Mouse (Mus musculus) MEL (cell line): Measurements from ENCODE around the gene Spns2. TPM values are rescaled to one million over a fixed set of nuclear protein-coding genes. Genes with fewer than 3 reads are reported as not detected.

Source experiments
- DNase-seq: peaks from one replicate; pipeline ENCODE4 v3.0.0; 2011; ENCODE audit warnings: low read depth, low spot score
- H3K27ac ChIP-seq: 2 replicates; pipeline ENCODE4 v1.5.1; 2012; ENCODE audit warnings: low read depth, mild to moderate bottlenecking, control low read depth, low read length, moderate library complexity; ENCODE audit not compliant: control insufficient read depth
- H3K27me3 ChIP-seq, 2 experiments: fragments of 150-350 bp in 1 of 2; sonication (generic) in 1 of 2; 2 replicates each; pipeline ENCODE4 v1.6.1; 2012; ENCODE audit warnings: low read length in 2 of 2, mild to moderate bottlenecking in 2 of 2, improper control_type of control experiment in 1 of 2, moderate library complexity in 1 of 2; ENCODE audit not compliant: insufficient read depth in 2 of 2, control insufficient read depth in 1 of 2
- H3K36me3 ChIP-seq, 2 experiments: 2 replicates each; pipeline ENCODE4 v1.6.1; 2012 to 2014; ENCODE audit warnings: low read length in 2 of 2, improper control_type of control experiment in 1 of 2, inconsistent platforms in 1 of 2, mild to moderate bottlenecking in 1 of 2; ENCODE audit not compliant: insufficient read depth in 2 of 2, control insufficient read depth in 1 of 2
- H3K4me1 ChIP-seq, 2 experiments: fragments of 150-350 bp in 1 of 2; sonication (generic) in 1 of 2; 2 replicates each; pipeline ENCODE4 v1.6.1; 2012; ENCODE audit warnings: low read length in 2 of 2, improper control_type of control experiment in 1 of 2, mild to moderate bottlenecking in 1 of 2; ENCODE audit not compliant: insufficient read depth in 2 of 2, control insufficient read depth in 1 of 2
- H3K4me3 ChIP-seq, 2 experiments: fragments of 150-350 bp in 1 of 2; sonication (generic) in 1 of 2; 2 replicates each; pipeline ENCODE4 v1.5.1; 2012; ENCODE audit warnings: low read depth in 2 of 2, low read length in 2 of 2, mild to moderate bottlenecking in 2 of 2, moderate library complexity in 2 of 2, control low read depth in 1 of 2, improper control_type of control experiment in 1 of 2; ENCODE audit not compliant: control insufficient read depth in 1 of 2, insufficient read depth in 1 of 2
- H3K79me2 ChIP-seq: 2 replicates; pipeline ENCODE4 v1.6.1; 2012; ENCODE audit warnings: mild to moderate bottlenecking, low read length, moderate library complexity; ENCODE audit not compliant: control insufficient read depth, poor library complexity, insufficient read depth
- H3K9ac ChIP-seq: 2 replicates; pipeline ENCODE4 v1.6.1; 2012; ENCODE audit warnings: low read depth, mild to moderate bottlenecking, control low read depth, low read length, moderate library complexity; ENCODE audit not compliant: control insufficient read depth, poor library complexity, severe bottlenecking
- H3K9me3 ChIP-seq: fragments of 150-350 bp; sonication (generic); replicated peaks from 2 replicates; pipeline ENCODE4 v1.6.1; 2012; ENCODE audit warnings: mild to moderate bottlenecking, low read length, improper control_type of control experiment, moderate library complexity; ENCODE audit not compliant: insufficient read depth
- ELF1 ChIP-seq: IDR thresholded peaks from 2 replicates; pipeline ENCODE4 v1.6.1; 2014; ENCODE audit warnings: low read depth, mild to moderate bottlenecking, inconsistent platforms, low read length, improper control_type of control experiment, moderate library complexity
- EP300 ChIP-seq, 2 experiments: IDR thresholded peaks; 2 replicates each; pipeline ENCODE4 v1.6.1; 2011; ENCODE audit warnings: improper control_type of control experiment in 2 of 2, low read length in 2 of 2, low read depth in 1 of 2, mild to moderate bottlenecking in 1 of 2
- GATA1 ChIP-seq: IDR thresholded peaks from 2 replicates; pipeline ENCODE4 v1.6.1; 2011; ENCODE audit warnings: low read depth, low read length, improper control_type of control experiment
- KAT2A ChIP-seq: conservative IDR thresholded peaks from 2 replicates; pipeline ENCODE4 v1.6.1; 2012; ENCODE audit warnings: low read depth, low read length, improper control_type of control experiment, inconsistent platforms
- MXI1 ChIP-seq: IDR thresholded peaks from 2 replicates; pipeline ENCODE4 v1.6.1; 2011; ENCODE audit warnings: mild to moderate bottlenecking, low read depth, low read length, improper control_type of control experiment
- MYC ChIP-seq: IDR thresholded peaks from 2 replicates; pipeline ENCODE4 v1.6.1; 2011; ENCODE audit warnings: low read depth, mild to moderate bottlenecking, low read length, improper control_type of control experiment, moderate library complexity
- POLR2A ChIP-seq, 2 experiments: IDR thresholded peaks; 2 replicates each; pipeline ENCODE4 v1.6.1; 2011 to 2012; ENCODE audit warnings: low read length in 2 of 2, mild to moderate bottlenecking in 2 of 2, control low read depth in 1 of 2, improper control_type of control experiment in 1 of 2, low read depth in 1 of 2, moderate library complexity in 1 of 2; ENCODE audit not compliant: control insufficient read depth in 1 of 2, insufficient read depth in 1 of 2, poor library complexity in 1 of 2
- RAD21 ChIP-seq: IDR thresholded peaks from 2 replicates; pipeline ENCODE4 v1.6.1; 2011; ENCODE audit warnings: mild to moderate bottlenecking, low read depth, low read length, improper control_type of control experiment
- TAL1 ChIP-seq: IDR thresholded peaks from 2 replicates; pipeline ENCODE4 v1.6.1; 2012; ENCODE audit warnings: mild to moderate bottlenecking, inconsistent platforms, low read length, moderate library complexity, mixed read lengths
- TBP ChIP-seq: IDR thresholded peaks from 2 replicates; pipeline ENCODE4 v1.8.0; 2011; ENCODE audit warnings: low read depth, low read length, improper control_type of control experiment
- TCF12 ChIP-seq: IDR thresholded peaks from 2 replicates; pipeline ENCODE4 v1.6.1; 2014; ENCODE audit warnings: low read depth, mild to moderate bottlenecking, inconsistent platforms, low read length, improper control_type of control experiment, moderate library complexity
- USF1 ChIP-seq: IDR thresholded peaks from 2 replicates; pipeline ENCODE4 v1.6.1; 2014; ENCODE audit warnings: low read depth, mild to moderate bottlenecking, inconsistent platforms, low read length, improper control_type of control experiment, moderate library complexity
- ZNF384 ChIP-seq: IDR thresholded peaks from 2 replicates; pipeline ENCODE4 v1.6.1; 2012; ENCODE audit warnings: low read depth, mild to moderate bottlenecking, inconsistent platforms, low read length, improper control_type of control experiment
- polyA plus RNA-seq, 2 experiments: library from polyadenylated mRNA; stranded (reverse) in 1 of 2; unstranded in 1 of 2; fragments of >175 nt in 1 of 2; fragments of >200 nt in 1 of 2; gene quantifications; 2 replicates each; pipeline versions ENCODE4 v1.2.1 to v1.2.4; 2012; ENCODE audit warnings: low replicate concordance in 2 of 2, low read depth in 1 of 2; ENCODE audit not compliant: insufficient read length in 2 of 2, insufficient read depth in 1 of 2, missing spikeins in 1 of 2
- total RNA-seq: library from RNA; depleted of rRNA; stranded (reverse); fragments of 300-350 nt; gene quantifications from 2 replicates; pipeline ENCODE4 v1.2.3, GENCODE M21; 2012

The Spns2 gene
- total and polyA plus RNA-seq, 3 experiments = 0.58 to 3.0 TPM; not detected in 1

- Histone ChIP-seq H3K4me3 (no peak overlapping the region), H3K79me2 (no peaks in the 10 kb centered on the region), H3K27me3 (no peaks in the 10 kb centered on the region), H3K9ac (no peak overlapping the region), H3K4me1 (no peaks in the 10 kb centered on the region), H3K27ac (no peak overlapping the region), H3K9me3 (no peaks in the 10 kb centered on the region), H3K36me3 (no peaks in the 10 kb centered on the region)
- no peak for DNase-seq
- TF ChIP-seq TAL1 (no peak), TBP (no peak)
These were observed 43.2 kb upstream of the Spns2 start for GRCm38 (mm10) chr11:72532890-72533289.

- no peaks in the 10 kb centered on the region for H3K27me3 ChIP-seq
- H3K4me1 ChIP-seq = no peaks in the 10 kb centered on the region
- H3K36me3 ChIP-seq = no peaks in the 10 kb centered on the region
These were observed 41.9 kb upstream of the Spns2 start for GRCm38 (mm10) chr11:72531632-72532031.

GRCm38 (mm10) chr11:72531144-72531543 is 41.4 kb upstream of the Spns2 start:
- Histone ChIP-seq H3K4me3 (no peak overlapping the region), H3K36me3 (no peaks in the 10 kb centered on the region)
- TF ChIP-seq TAL1 (no peak), POLR2A (IDR thresholded peaks at IDR 0.05; ENCODE audit: control insufficient read depth in 1 of 2, insufficient read depth in 1 of 2, low read depth in 1 of 2, low read length in 2 of 2, poor library complexity in 1 of 2) (no peak), ELF1 (no peak), RAD21 (no peak), ZNF384 (no peak), TCF12 (no peak), EP300 (IDR thresholded peaks at IDR 0.05; ENCODE audit: low read depth in 1 of 2, low read length in 2 of 2) (no peak), KAT2A (no peak)
- TF ChIP-seq, all 39 proteins: peak for 0
- DNase-seq = no peak
- H3K79me2 ChIP-seq = no peaks in the 10 kb centered on the region
- no peak overlapping the region for H3K9ac ChIP-seq
- no peaks in the 10 kb centered on the region for H3K4me1 ChIP-seq
- H3K27ac ChIP-seq = no peak overlapping the region
- H3K9me3 ChIP-seq = no peaks in the 10 kb centered on the region
- H3K27me3 ChIP-seq = no peaks in the 10 kb centered on the region

More at GRCm38 (mm10) chr11:72531632-72532031, 41.9 kb upstream of the Spns2 start:
- Histone ChIP-seq H3K9me3 (no peaks in the 10 kb centered on the region), H3K9ac (no peak overlapping the region), H3K27ac (no peak overlapping the region), H3K79me2 (no peaks in the 10 kb centered on the region), H3K4me3 (no peak overlapping the region)
- TF ChIP-seq TAL1 (no peak), MYC (no peak), GATA1 (no peak), USF1 (no peak), MXI1 (no peak)
- no peak for DNase-seq
